Mouse (Mus musculus) C2C12 (cell line): ENCODE data around the gene Fchsd2.

Experiments
- CTCF ChIP-seq: IDR thresholded peaks from one replicate; pipeline ENCODE4 v1.5.1; 2011; ENCODE audit not compliant: control insufficient read depth, insufficient read depth, insufficient read length
- MAX ChIP-seq: IDR thresholded peaks from one replicate; pipeline ENCODE4 v1.6.1; 2011; ENCODE audit warnings: mild to moderate bottlenecking, control low read depth
- MYOD1 ChIP-seq: IDR thresholded peaks from one replicate; pipeline ENCODE4 v1.6.1; 2011; ENCODE audit warnings: low read depth; ENCODE audit not compliant: control insufficient read depth, insufficient read length
- USF1 ChIP-seq: IDR thresholded peaks from one replicate; pipeline ENCODE4 v1.6.1; 2011; ENCODE audit warnings: low read depth, mild to moderate bottlenecking, control low read depth, moderate library complexity

DNA sequence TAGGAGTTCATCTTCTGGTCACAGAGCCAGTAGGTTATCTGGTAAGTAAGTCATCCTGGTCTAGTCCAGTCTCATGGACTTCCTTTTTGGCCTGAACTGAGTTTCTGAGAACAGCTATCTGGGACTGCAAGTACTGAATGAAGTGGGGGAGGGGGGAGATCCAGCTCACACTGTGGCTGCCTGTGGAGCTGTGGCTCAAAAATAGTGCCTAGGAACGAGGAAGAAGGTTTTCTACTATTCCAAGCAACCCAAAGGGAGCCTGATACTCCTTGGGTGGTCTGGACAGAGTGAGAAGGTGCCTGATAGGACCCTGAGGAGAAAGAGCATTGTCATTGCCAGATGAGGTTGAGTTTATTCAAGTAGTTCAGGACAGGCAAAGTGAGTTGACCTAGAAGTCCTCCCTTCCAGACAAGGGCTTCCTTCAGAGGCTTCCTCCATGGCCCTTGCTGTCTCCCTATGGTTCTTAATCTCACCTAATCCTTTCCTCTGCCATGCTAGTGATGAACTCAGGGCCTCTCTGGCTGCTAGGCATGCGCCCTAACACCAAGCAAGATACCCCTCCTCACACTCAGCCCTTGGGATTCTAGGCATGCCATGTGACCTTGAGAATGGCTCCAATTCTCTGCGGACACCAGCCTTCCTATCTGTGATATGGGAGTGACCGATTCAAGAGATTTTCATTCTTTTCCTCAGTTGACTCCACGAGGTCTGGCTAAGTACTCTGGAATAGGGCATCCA is 14.6 kb downstream of the Fchsd2 start:
- TF ChIP-seq CTCF (no peak), MAX (no peak), MYOD1 (no peak), USF1 (no peak)
